Mouse (Mus musculus) midbrain, postnatal 0 days (tissue): ENCODE results near the gene Gfod2. TPM values are rescaled to one million over a fixed set of nuclear protein-coding genes. Genes with fewer than 3 reads are reported as not detected.

ENCODE experiments used
- ATAC-seq: fragments of 200-750 bp; cut with Nextera tagmentation; 2 replicates; pipeline ENCODE4 v1.8.0; 2017; ENCODE audit warnings: moderate number of reproducible peaks, mild to moderate bottlenecking, moderate TSS enrichment, moderate library complexity; ENCODE audit not compliant: low FRiP score
- DNase-seq: peaks from one replicate; pipeline ENCODE4 v3.0.0-alpha.2; 2015; ENCODE audit warnings: low spot score
- H3K27ac ChIP-seq: fragments of 300-500 bp; sonication (generic); 2 replicates; pipeline ENCODE4 v1.5.1; 2014; ENCODE audit warnings: low read depth, mild to moderate bottlenecking, low read length, mixed read lengths
- H3K27me3 ChIP-seq: fragments of 300-500 bp; sonication (generic); 2 replicates; pipeline ENCODE4 v1.6.1; 2014; ENCODE audit warnings: low read length, control low read depth, mixed read lengths; ENCODE audit not compliant: insufficient read depth
- H3K36me3 ChIP-seq: fragments of 300-500 bp; sonication (generic); 2 replicates; pipeline ENCODE4 v1.6.1; 2014; ENCODE audit warnings: low read length, control low read depth, mixed read lengths; ENCODE audit not compliant: insufficient read depth
- H3K4me1 ChIP-seq: fragments of 300-500 bp; sonication (generic); 2 replicates; pipeline ENCODE4 v1.6.1; 2014; ENCODE audit warnings: mild to moderate bottlenecking, control low read depth, antibody characterized with exemption, low read length, mixed read lengths; ENCODE audit not compliant: insufficient read depth
- H3K4me2 ChIP-seq: fragments of 300-500 bp; sonication (generic); 2 replicates; pipeline ENCODE4 v1.6.1; 2014; ENCODE audit warnings: low read depth, mild to moderate bottlenecking, low read length, mixed read lengths; ENCODE audit not compliant: poor library complexity, severe bottlenecking
- H3K4me3 ChIP-seq: fragments of 300-500 bp; sonication (generic); 2 replicates; pipeline ENCODE4 v1.5.1; 2014; ENCODE audit warnings: low read depth, mild to moderate bottlenecking, low read length, moderate library complexity
- H3K9ac ChIP-seq: fragments of 300-500 bp; sonication (generic); replicated peaks from 2 replicates; pipeline ENCODE4 v1.6.1; 2014; ENCODE audit warnings: mild to moderate bottlenecking, low read length, moderate library complexity, mixed read lengths; ENCODE audit not compliant: poor library complexity, severe bottlenecking
- H3K9me3 ChIP-seq: fragments of 300-500 bp; sonication (generic); 2 replicates; pipeline ENCODE4 v1.6.1; 2016; ENCODE audit warnings: low read length, control low read depth
- CTCF ChIP-seq: IDR thresholded peaks from 2 replicates; pipeline ENCODE4 v1.5.1; 2016; ENCODE audit warnings: antibody characterized with exemption, mild to moderate bottlenecking
- WGBS: fragments of 180-500 bp; shearing (Covaris S2); extraction: QIAGEN DNeasy Blood & Tissue Kit; methylation state at CpG from one replicate; pipeline ENCODE4 v1.1.7; 2014; 5-methylcytosine and 5-hydroxymethylcytosine counted together
- polyA plus RNA-seq: library from polyadenylated mRNA; unstranded; fragments of >200 nt; fragmentation: Nextera tagmentation; extraction: Ambion mirVana; gene quantifications from 2 replicates; pipeline ENCODE4 v1.2.1, GENCODE M21; 2015
- total RNA-seq: library from RNA; depleted of rRNA; stranded (reverse); fragments of >200 nt; gene quantifications from 2 replicates; pipeline ENCODE4 v1.2.3, GENCODE M21; 2014

Gfod2 gene
- total and polyA plus RNA-seq, 2 experiments from 2014 or later = 64.7 to 67.9 TPM

GRCm38 (mm10) chr8:105699488-105700215 is 58.8 kb downstream of the Gfod2 start:
- DNase-seq (no peak), ATAC-seq (no peak)
- peaks cover 40% of the 10 kb centered on the region for H3K36me3 ChIP-seq
- peak overlapping the region; percentile 96 for H3K4me2 ChIP-seq
- H3K4me3 ChIP-seq = peak overlapping the region; percentile 67
- H3K9ac ChIP-seq = peak overlapping the region; percentile 65
- H3K4me1 ChIP-seq = peaks cover 17% of the 10 kb centered on the region
- no peak overlapping the region for H3K27ac ChIP-seq
- no peaks in the 10 kb centered on the region for H3K9me3 ChIP-seq
- H3K27me3 ChIP-seq = no peaks in the 10 kb centered on the region
- no peak for TF ChIP-seq CTCF
- WGBS = 91% methylated on average over 11 of the region's 11 CpGs

- Histone ChIP-seq H3K36me3 (peaks cover 35% of the 10 kb centered on the region), H3K9ac (no peak overlapping the region), H3K9me3 (no peaks in the 10 kb centered on the region), H3K27ac (no peak overlapping the region), H3K4me2 (no peak overlapping the region), H3K27me3 (no peaks in the 10 kb centered on the region), H3K4me3 (no peak overlapping the region), H3K4me1 (peaks cover 17% of the 10 kb centered on the region)
- ATAC-seq = no peak
- WGBS = 90% methylated on average over 5 of the region's 5 CpGs
- TF ChIP-seq CTCF = no peak
- DNase-seq = no peak
Measured at GRCm38 (mm10) chr8:105698734-105699133, 59.7 kb downstream of the Gfod2 start.

DNA sequence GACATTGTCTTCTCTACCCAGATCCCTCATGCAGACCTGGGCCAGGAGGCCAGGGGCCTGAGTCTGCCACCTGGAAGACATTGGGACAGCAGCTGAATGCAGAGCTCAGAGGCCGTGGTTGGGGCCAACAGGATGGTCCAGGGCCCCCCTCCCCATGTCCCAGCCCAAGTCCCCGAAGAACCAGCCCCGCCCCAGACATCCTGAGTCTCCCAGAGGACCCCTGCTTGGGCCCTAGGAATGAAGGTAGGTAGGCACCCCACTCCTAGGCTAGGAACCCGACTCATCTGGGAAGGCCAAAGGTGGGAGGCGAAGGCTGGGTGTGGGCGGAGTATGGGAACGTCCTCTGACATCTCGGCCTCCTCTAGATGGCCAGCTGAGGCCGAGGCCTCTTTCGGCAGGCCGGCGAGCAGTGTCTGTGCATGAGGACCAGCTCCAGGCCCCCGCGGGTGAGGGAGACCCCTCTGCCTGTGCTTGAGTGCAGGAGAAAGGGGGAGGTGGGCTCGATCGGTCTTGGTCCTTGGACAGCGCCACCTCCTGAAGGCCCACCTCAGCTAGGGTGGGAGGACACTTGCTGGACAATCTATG is 61.2 kb downstream of the Gfod2 start:
- H3K27me3 ChIP-seq = no peaks in the 10 kb centered on the region
- ATAC-seq (no peak), DNase-seq (no peak)
- no peak overlapping the region for H3K9ac ChIP-seq
- peaks cover 16% of the 10 kb centered on the region for H3K4me1 ChIP-seq
- peaks cover 26% of the 10 kb centered on the region for H3K36me3 ChIP-seq
- TF ChIP-seq CTCF = no peak
- H3K4me2 ChIP-seq = no peak overlapping the region
- WGBS = 90% methylated on average over 17 of the region's 17 CpGs
- no peak overlapping the region for H3K4me3 ChIP-seq
- no peak overlapping the region for H3K27ac ChIP-seq
- H3K9me3 ChIP-seq = no peaks in the 10 kb centered on the region

- Histone ChIP-seq H3K9ac (peak overlapping the region; percentile 94), H3K9me3 (no peaks in the 10 kb centered on the region), H3K4me1 (peaks cover 12% of the 10 kb centered on the region), H3K27me3 (no peaks in the 10 kb centered on the region), H3K4me3 (peak overlapping the region; percentile 71), H3K4me2 (peak overlapping the region; percentile 81), H3K36me3 (peaks cover 26% of the 10 kb centered on the region), H3K27ac (peak overlapping the region; percentile 91)
- no peak for TF ChIP-seq CTCF
- ATAC-seq (no peak), DNase-seq (no peak)
- WGBS = 80% methylated on average over 30 of the region's 30 CpGs
Measured at GRCm38 (mm10) chr8:105695080-105695780, 63.2 kb downstream of the Gfod2 start.

GRCm38 (mm10) chr8:105694051-105694799 is 64.2 kb downstream of the Gfod2 start:
- WGBS = 5% methylated on average over 31 of the region's 40 CpGs
- Histone ChIP-seq H3K27ac (peak overlapping the region; percentile 91), H3K9me3 (no peaks in the 10 kb centered on the region), H3K4me1 (peaks cover 7% of the 10 kb centered on the region), H3K4me3 (peak overlapping the region; percentile 71), H3K36me3 (peaks cover 24% of the 10 kb centered on the region), H3K9ac (peak overlapping the region; percentile 94), H3K4me2 (peak overlapping the region; percentile 81), H3K27me3 (no peaks in the 10 kb centered on the region)
- TF ChIP-seq CTCF = peak; percentile 56
- peak; percentile 71 for DNase-seq
- peak; percentile 73 for ATAC-seq
